Mouse (Mus musculus) E14TG2a.4 (cell line): ENCODE data around the gene 1700001P01Rik.

Source experiments
- CTCF ChIP-seq: conservative IDR thresholded peaks from 2 replicates; pipeline ENCODE4 v1.5.1; 2014; ENCODE audit warnings: low read length
- POU5F1 ChIP-seq: IDR thresholded peaks from 2 replicates; pipeline ENCODE4 v1.6.1; 2014; ENCODE audit warnings: low read length, borderline replicate concordance

DNA sequence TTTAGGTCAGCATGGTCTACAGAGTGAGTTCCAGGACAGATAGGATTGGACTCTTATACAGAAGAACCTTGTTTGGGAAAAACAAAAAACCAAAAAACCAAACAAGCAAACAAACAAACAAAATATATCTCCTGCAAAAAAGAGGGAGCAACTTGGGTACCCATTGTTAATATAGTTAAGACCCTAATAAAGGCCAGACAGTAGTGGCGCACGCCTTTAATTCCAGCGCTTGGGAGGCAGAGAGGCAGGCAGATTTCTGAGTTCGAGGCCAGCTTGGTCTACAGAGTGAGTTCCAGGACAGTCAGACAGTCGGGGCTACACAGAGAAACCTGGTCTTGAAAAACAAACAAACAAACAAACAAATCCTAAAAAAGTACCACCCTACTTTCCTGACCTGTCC lies 14.0 kb upstream of the 1700001P01Rik start:
- TF ChIP-seq CTCF (no peak), POU5F1 (no peak)
